Mouse (Mus musculus): ENCODE data around the gene Gemin8.

Gene Gemin8

DNA sequence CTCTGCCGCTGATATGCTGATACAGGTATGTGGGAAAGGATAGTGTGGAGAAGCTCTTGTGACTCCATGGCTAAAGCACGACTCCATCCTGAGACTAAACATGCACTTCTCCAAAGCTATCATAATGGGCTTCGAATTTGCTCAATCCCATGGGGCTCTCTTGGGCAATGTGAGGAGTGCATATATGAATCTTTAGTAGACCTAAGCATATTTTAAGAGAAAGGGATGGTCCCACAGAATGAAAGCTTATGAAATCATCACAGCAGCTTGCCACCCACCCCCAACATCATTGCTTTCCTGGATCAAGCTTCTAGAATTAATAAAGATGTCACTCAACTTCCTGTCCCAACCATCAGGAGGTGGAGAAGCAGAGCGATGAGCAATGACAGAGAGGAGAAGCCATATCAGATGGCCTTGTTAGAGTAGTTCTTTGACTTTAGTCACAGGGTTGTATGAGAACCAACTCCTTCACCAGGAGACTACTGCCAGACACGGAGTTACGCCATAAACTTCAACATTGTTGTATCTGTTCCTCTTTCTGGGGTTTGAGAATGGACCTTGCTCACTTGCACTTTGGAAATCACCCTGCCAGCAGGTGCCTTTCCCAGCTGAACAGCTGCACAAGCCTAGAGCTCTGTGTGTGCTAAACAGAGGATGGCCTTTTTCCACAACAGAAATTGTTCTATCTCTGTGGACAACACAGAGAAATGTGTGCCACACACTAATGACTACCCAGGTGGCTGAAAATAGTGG, 60.4 kb downstream of the Gemin8 start:
- no peak for DNase-seq

DNA sequence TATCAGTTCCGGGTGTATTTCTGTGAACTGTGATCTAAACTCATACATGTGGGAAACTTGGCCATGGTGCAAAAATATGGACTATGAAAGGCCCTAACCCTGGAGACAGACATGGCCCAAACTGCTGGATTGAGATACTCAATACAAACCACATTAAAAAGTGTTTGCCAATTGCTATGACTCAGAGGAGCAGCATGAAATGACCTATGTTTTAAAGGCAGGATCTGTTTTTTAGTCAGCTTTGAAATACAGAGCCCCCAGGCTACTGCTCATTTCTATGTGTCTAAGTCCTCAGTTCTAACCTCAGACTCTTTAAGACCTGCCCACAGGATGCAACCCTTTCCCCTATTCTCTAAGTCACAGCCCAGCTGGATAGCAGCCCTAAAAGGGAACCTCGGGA, 65.9 kb downstream of the Gemin8 start:
- no peak for DNase-seq

DNA sequence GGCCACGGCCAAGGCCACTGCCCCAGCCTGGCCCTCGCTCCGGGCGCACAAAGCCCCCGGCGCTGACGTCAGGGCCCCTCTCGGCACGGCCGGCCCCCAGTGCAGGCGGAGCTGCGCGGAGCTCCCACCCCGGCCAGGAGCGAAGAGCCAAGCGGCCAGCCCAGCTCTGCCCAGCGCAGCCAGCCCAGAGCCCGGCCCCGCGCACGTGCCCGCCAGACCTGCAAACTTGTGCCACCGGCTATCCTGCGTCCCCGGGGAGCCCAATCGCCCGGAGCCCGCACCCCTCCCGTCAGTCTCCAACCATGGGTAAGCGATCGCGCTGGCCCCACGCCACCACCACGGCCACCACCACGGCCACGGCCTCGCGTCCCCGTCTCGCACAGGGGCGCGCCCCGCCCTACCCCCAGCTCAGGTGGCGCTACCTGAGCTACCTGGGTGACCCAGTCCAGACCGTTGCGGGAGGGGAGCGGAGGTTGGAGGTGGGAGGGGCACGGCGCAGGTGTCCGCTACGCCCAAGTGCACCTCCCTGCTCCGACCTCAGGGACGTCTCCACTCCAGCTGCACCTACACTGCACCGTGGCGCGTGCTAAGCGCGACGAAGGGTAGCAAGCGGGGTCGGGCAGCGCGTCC, 68.7 kb downstream of the Gemin8 start, which contains the start of gene Gpm6b:
Gene Gpm6b, plus strand, starts transcription at position 81 of the 630 bp plus-strand sequence.
- peak; percentile 22 for DNase-seq

DNA sequence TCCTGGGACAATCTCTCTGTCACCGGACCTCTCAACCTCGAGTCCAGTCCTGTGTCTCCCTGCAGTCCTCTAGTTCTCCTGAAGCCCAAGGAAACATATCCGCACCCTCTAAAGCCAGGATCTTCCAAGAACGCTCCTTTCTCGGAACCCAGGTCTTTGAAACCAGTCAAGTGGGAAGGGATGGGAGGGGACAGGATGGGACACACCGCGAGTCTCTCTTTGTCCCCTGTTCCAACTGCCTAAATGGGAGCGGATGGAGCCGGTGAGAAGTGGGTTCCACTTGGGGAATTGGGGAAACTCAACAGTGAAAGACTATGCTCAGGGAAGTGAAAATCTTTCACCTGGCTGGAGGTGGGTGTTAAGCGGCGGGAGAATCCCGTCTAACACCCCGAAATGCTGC, 69.3 kb downstream of the Gemin8 start:
- no peak for DNase-seq

All from kidney, adult 9 months (tissue).